Mouse (Mus musculus) bone marrow macrophage, adult 2 months (primary cell): ENCODE data around the gene Cnga3. TPM values are rescaled to one million over a fixed set of nuclear protein-coding genes. Genes with fewer than 3 reads are reported as not detected.

Experiments
- H3K27ac ChIP-seq: 2 replicates; pipeline ENCODE4 v1.5.1; 2012; ENCODE audit warnings: low read depth, low read length; ENCODE audit not compliant: insufficient read depth
- H3K4me1 ChIP-seq: 2 replicates; pipeline ENCODE4 v1.6.1; 2012; ENCODE audit warnings: low read length; ENCODE audit not compliant: control insufficient read depth, insufficient read depth
- H3K4me3 ChIP-seq: 2 replicates; pipeline ENCODE4 v1.5.1; 2012; ENCODE audit warnings: mild to moderate bottlenecking, low read length, moderate library complexity; ENCODE audit not compliant: insufficient read depth
- CTCF ChIP-seq: IDR thresholded peaks from 2 replicates; pipeline ENCODE4 v1.5.1; 2012; ENCODE audit warnings: low read depth, mild to moderate bottlenecking, low read length, moderate library complexity
- POLR2A ChIP-seq: IDR thresholded peaks from 2 replicates; pipeline ENCODE4 v1.6.1; 2012; ENCODE audit warnings: mild to moderate bottlenecking, low read depth, low read length, borderline replicate concordance
- polyA plus RNA-seq: library from polyadenylated mRNA; stranded (reverse); fragments of >200 nt; gene quantifications from 2 replicates; pipeline ENCODE4 v1.2.4, GENCODE M21; 2012; ENCODE audit not compliant: missing spikeins, insufficient read depth, insufficient read length

The Cnga3 gene
- polyA plus RNA-seq, 1 experiment = not detected

- TF ChIP-seq POLR2A = no peak
- Histone ChIP-seq H3K27ac (no peak overlapping the region), H3K4me3 (no peak overlapping the region), H3K4me1 (peaks cover 34% of the 10 kb centered on the region)
Observed at GRCm38 (mm10) chr1:37302801-37303200, 88.6 kb downstream of the Cnga3 start.

- peaks cover 53% of the 10 kb centered on the region for H3K4me1 ChIP-seq
- no peak overlapping the region for H3K4me3 ChIP-seq
- H3K27ac ChIP-seq = no peak overlapping the region
- no peak for TF ChIP-seq POLR2A
- no peak for TF ChIP-seq CTCF
Observed at GRCm38 (mm10) chr1:37305691-37306287, 91.6 kb downstream of the Cnga3 start.

- TF ChIP-seq CTCF = no peak
- TF ChIP-seq POLR2A = no peak
- Histone ChIP-seq H3K27ac (peak overlapping the region; percentile 53), H3K4me1 (peaks cover 40% of the 10 kb centered on the region), H3K4me3 (no peak overlapping the region)
Observed at GRCm38 (mm10) chr1:37307586-37307985, 93.4 kb downstream of the Cnga3 start.

- TF ChIP-seq CTCF = no peak
- TF ChIP-seq POLR2A = no peak
- H3K4me3 ChIP-seq = peak overlapping the region; percentile 10
- peaks cover 40% of the 10 kb centered on the region for H3K4me1 ChIP-seq
- peak overlapping the region; percentile 53 for H3K27ac ChIP-seq
Observed at GRCm38 (mm10) chr1:37308021-37308742, 93.9 kb downstream of the Cnga3 start.

- H3K4me3 ChIP-seq = peak overlapping the region; percentile 10; the same call in 1 of the 2 replicates
Observed at GRCm38 (mm10) chr1:37308743-37309100, 94.5 kb downstream of the Cnga3 start.

GRCm38 (mm10) chr1:37309939-37310515, 95.8 kb downstream of the Cnga3 start:
- Histone ChIP-seq H3K27ac (no peak overlapping the region), H3K4me3 (no peak overlapping the region), H3K4me1 (peaks cover 51% of the 10 kb centered on the region)
- TF ChIP-seq POLR2A (no peak), CTCF (no peak)

More at GRCm38 (mm10) chr1:37308743-37309100, 94.5 kb downstream of the Cnga3 start:
- Histone ChIP-seq H3K4me1 (peaks cover 40% of the 10 kb centered on the region), H3K27ac (peak overlapping the region; percentile 47)
- no peak for TF ChIP-seq CTCF
- no peak for TF ChIP-seq POLR2A

Other genes starting within 250 kb of the Cnga3 start
- not detected in 2 replicates for gene Vwa3b, start 187.8 kb upstream of the Cnga3 start, polyA plus RNA-seq
- gene Inpp4a, start 85.4 kb downstream of the Cnga3 start, polyA plus RNA-seq = 40.1 and 40.7 TPM in 2 replicates
- 51.7 and 56.2 TPM in 2 replicates for gene Coa5, start 215.7 kb downstream of the Cnga3 start, polyA plus RNA-seq
- gene Unc50, start 215.7 kb downstream of the Cnga3 start, polyA plus RNA-seq = 63.9 and 65.9 TPM in 2 replicates